Mouse (Mus musculus) liver, embryonic 14.5 days (tissue): ENCODE measurements at regions not wholly inside any gene's neighbourhood (a gene's known extent, or its start where the extent isn't known, plus 50 kb on each side); places are given as distances from the start of the nearest gene placed in this dataset.
A peak's percentile ranks its signal among the peaks of the same experiment; 100 is the strongest.

Source experiments
- ATAC-seq: fragments of 200-750 bp; cut with Nextera tagmentation; 2 replicates; pipeline ENCODE4 v1.8.0; 2017; ENCODE audit warnings: moderate number of reproducible peaks, mild to moderate bottlenecking, moderate library complexity; ENCODE audit not compliant: insufficient read depth
- DNase-seq, 3 experiments: peaks; one replicate each; pipeline ENCODE4 v3.0.0-alpha.2; 2012 to 2013; ENCODE audit warnings: low read depth in 3 of 3, low spot score in 3 of 3
- H3K27ac ChIP-seq: fragments of 300-500 bp; sonication (generic); 2 replicates; pipeline ENCODE4 v1.5.1; 2014; ENCODE audit warnings: moderate library complexity, mild to moderate bottlenecking, control low read depth, inconsistent platforms
- H3K27me3 ChIP-seq: fragments of 300-500 bp; sonication (generic); 2 replicates; pipeline ENCODE4 v1.6.1; 2014; ENCODE audit warnings: mild to moderate bottlenecking, low read length, moderate library complexity; ENCODE audit not compliant: control insufficient read depth, insufficient read depth
- H3K36me3 ChIP-seq: fragments of 300-500 bp; sonication (generic); replicated peaks from 2 replicates; pipeline ENCODE4 v1.6.1; 2014; ENCODE audit warnings: low read depth; ENCODE audit not compliant: control insufficient read depth, insufficient read depth
- H3K4me1 ChIP-seq, 2 experiments: fragments of 200-500 bp in 1 of 2; fragments of 300-500 bp in 1 of 2; sonication (generic) in 1 of 2; replicated peaks; 2 replicates each; pipeline ENCODE4 v1.6.1; 2012 to 2014; ENCODE audit warnings: antibody characterized with exemption in 1 of 2, inconsistent platforms in 1 of 2, low read length in 1 of 2; ENCODE audit not compliant: control insufficient read depth in 2 of 2, insufficient read depth in 2 of 2
- H3K4me2 ChIP-seq: fragments of 300-500 bp; sonication (generic); 2 replicates; pipeline ENCODE4 v1.6.1; 2014; ENCODE audit warnings: low read depth, mild to moderate bottlenecking, control low read depth, moderate library complexity
- H3K4me3 ChIP-seq, 2 experiments: fragments of 200-500 bp in 1 of 2; fragments of 300-500 bp in 1 of 2; sonication (generic) in 1 of 2; 2 replicates each; pipeline ENCODE4 v1.5.1; 2012 to 2014; ENCODE audit warnings: low read depth in 2 of 2, low read length in 2 of 2, mild to moderate bottlenecking in 2 of 2, control low read depth in 1 of 2, inconsistent platforms in 1 of 2, moderate library complexity in 1 of 2; ENCODE audit not compliant: insufficient read depth in 1 of 2
- H3K9ac ChIP-seq: fragments of 300-500 bp; sonication (generic); replicated peaks from 2 replicates; pipeline ENCODE4 v1.6.1; 2014; ENCODE audit warnings: mild to moderate bottlenecking, control low read depth, moderate library complexity
- H3K9me3 ChIP-seq: fragments of 300-500 bp; sonication (generic); 2 replicates; pipeline ENCODE4 v1.6.1; 2016; ENCODE audit warnings: low read length, mixed read lengths; ENCODE audit not compliant: control insufficient read depth
- CTCF ChIP-seq: IDR thresholded peaks from 2 replicates; pipeline ENCODE4 v1.5.1; 2016; ENCODE audit warnings: antibody characterized with exemption, low read depth, control low read depth
- EP300 ChIP-seq: IDR thresholded peaks from 2 replicates; pipeline ENCODE4 v1.6.1; 2016; ENCODE audit warnings: antibody characterized with exemption, low read depth
- WGBS: fragments of 180-500 bp; shearing (Covaris S2); extraction: QIAGEN DNeasy Blood & Tissue Kit; methylation state at CpG from one replicate; pipeline ENCODE4 v1.1.7; 2014; ENCODE audit not compliant: insufficient replicate concordance; 5-methylcytosine and 5-hydroxymethylcytosine counted together

- H3K4me1 ChIP-seq: no peaks in the 10 kb centered on the region
- no peak for TF ChIP-seq EP300
- TF ChIP-seq CTCF: peak; percentile 34; the same call in 1 of the 2 replicates
- no peaks in the 10 kb centered on the region for H3K27me3 ChIP-seq
- ATAC-seq (no peak), DNase-seq (no peak)
- 53% methylated on average over 3 of the region's 3 CpGs for WGBS
- no peak overlapping the region for H3K4me3 ChIP-seq
- no peak overlapping the region for H3K27ac ChIP-seq
- H3K9ac ChIP-seq: no peak overlapping the region
- H3K9me3 ChIP-seq: no peaks in the 10 kb centered on the region
- H3K4me2 ChIP-seq: no peak overlapping the region
- no peaks in the 10 kb centered on the region for H3K36me3 ChIP-seq
Measured at GRCm38 (mm10) chr10:91362587-91362986, 181.5 kb upstream of the Tmpo start.

DNA sequence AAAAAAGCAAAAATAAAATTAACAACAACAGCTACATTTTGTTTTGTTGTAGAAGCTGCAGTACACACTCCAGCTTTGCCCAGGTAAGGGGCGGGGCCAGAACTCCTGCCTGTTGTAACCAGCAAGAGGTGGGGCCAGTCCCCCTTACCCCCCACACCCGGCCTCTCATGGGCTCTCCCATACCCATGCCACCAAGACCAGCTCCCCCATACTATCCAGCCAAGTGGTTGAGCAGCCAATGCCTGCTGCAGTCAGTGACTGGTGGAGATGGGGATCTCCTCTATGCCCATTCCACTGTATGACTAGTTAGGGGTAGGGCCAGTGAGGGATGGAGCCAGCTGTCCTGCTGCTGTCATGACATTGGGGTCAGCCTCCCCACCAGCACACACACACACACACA is 180.5 kb upstream of the Tmpo start:
- WGBS: 59% methylated on average over 2 of the region's 2 CpGs

GRCm38 (mm10) chr10:91345465-91345864 is 164.3 kb upstream of the Tmpo start:
- Histone ChIP-seq H3K36me3 (no peaks in the 10 kb centered on the region), H3K4me1 (no peaks in the 10 kb centered on the region), H3K9ac (no peak overlapping the region), H3K4me2 (no peak overlapping the region), H3K27me3 (no peaks in the 10 kb centered on the region), H3K9me3 (no peaks in the 10 kb centered on the region), H3K27ac (no peak overlapping the region), H3K4me3 (no peak overlapping the region)
- TF ChIP-seq CTCF: no peak
- TF ChIP-seq EP300: no peak
- DNase-seq (no peak), ATAC-seq (no peak)
- 73% methylated on average over 5 of the region's 5 CpGs for WGBS

More for the DNA sequence above, 180.5 kb upstream of the Tmpo start:
- H3K4me2 ChIP-seq: no peak overlapping the region
- ATAC-seq: no peak
- no peak overlapping the region for H3K27ac ChIP-seq
- DNase-seq: no peak
- TF ChIP-seq EP300 (no peak), CTCF (no peak)
- no peaks in the 10 kb centered on the region for H3K4me1 ChIP-seq
- H3K27me3 ChIP-seq: no peaks in the 10 kb centered on the region
- no peaks in the 10 kb centered on the region for H3K36me3 ChIP-seq
- H3K9ac ChIP-seq: no peak overlapping the region
- H3K4me3 ChIP-seq: no peak overlapping the region
- H3K9me3 ChIP-seq: no peaks in the 10 kb centered on the region

GRCm38 (mm10) chr10:91342083-91342482 is 161.0 kb upstream of the Tmpo start:
- Histone ChIP-seq H3K4me2 (no peak overlapping the region), H3K9me3 (no peaks in the 10 kb centered on the region), H3K4me3 (no peak overlapping the region), H3K4me1 (no peaks in the 10 kb centered on the region), H3K27me3 (no peaks in the 10 kb centered on the region), H3K36me3 (no peaks in the 10 kb centered on the region), H3K9ac (no peak overlapping the region), H3K27ac (no peak overlapping the region)
- ATAC-seq (no peak), DNase-seq (no peak)
- TF ChIP-seq CTCF: no peak
- TF ChIP-seq EP300: no peak
- WGBS: 24% methylated on average over 8 of the region's 8 CpGs

- TF ChIP-seq EP300: no peak
- no peak for TF ChIP-seq CTCF
- no peak for ATAC-seq
- H3K9me3 ChIP-seq: no peaks in the 10 kb centered on the region
- WGBS: 68% methylated on average over 3 of the region's 3 CpGs
- H3K4me1 ChIP-seq: no peaks in the 10 kb centered on the region
- no peak overlapping the region for H3K4me2 ChIP-seq
- no peak overlapping the region for H3K27ac ChIP-seq
- H3K4me3 ChIP-seq: no peak overlapping the region
- DNase-seq: no peak
- no peaks in the 10 kb centered on the region for H3K27me3 ChIP-seq
- no peak overlapping the region for H3K9ac ChIP-seq
- no peaks in the 10 kb centered on the region for H3K36me3 ChIP-seq
Measured at GRCm38 (mm10) chr10:91339361-91339760, 158.2 kb upstream of the Tmpo start.
